Mouse (Mus musculus) kidney, embryonic 16.5 days (tissue): ENCODE results near the gene Pga5. TPM values are rescaled to one million over a fixed set of nuclear protein-coding genes. Genes with fewer than 3 reads are reported as not detected.

Source experiments
- ATAC-seq: fragments of 200-750 bp; cut with Nextera tagmentation; 2 replicates; pipeline ENCODE4 v1.8.0; 2017; ENCODE audit warnings: moderate TSS enrichment; ENCODE audit not compliant: low FRiP score, low TSS enrichment
- H3K27ac ChIP-seq: fragments of 300-500 bp; sonication (generic); 2 replicates; pipeline ENCODE4 v1.5.1; 2014; ENCODE audit warnings: low read length
- H3K27me3 ChIP-seq: fragments of 300-500 bp; sonication (generic); 2 replicates; pipeline ENCODE4 v1.6.1; 2014; ENCODE audit warnings: low read length, control low read depth, mixed read lengths; ENCODE audit not compliant: insufficient read depth
- H3K36me3 ChIP-seq: fragments of 300-500 bp; sonication (generic); 2 replicates; pipeline ENCODE4 v1.6.1; 2014; ENCODE audit warnings: low read length, control low read depth, mixed read lengths; ENCODE audit not compliant: insufficient read depth
- H3K4me1 ChIP-seq: fragments of 300-500 bp; sonication (generic); 2 replicates; pipeline ENCODE4 v1.6.1; 2014; ENCODE audit warnings: low read length, control low read depth, mixed read lengths; ENCODE audit not compliant: insufficient read depth
- H3K4me2 ChIP-seq: fragments of 300-500 bp; sonication (generic); replicated peaks from 2 replicates; pipeline ENCODE4 v1.6.1; 2014; ENCODE audit warnings: low read depth, low read length
- H3K4me3 ChIP-seq: fragments of 300-500 bp; sonication (generic); 2 replicates; pipeline ENCODE4 v1.5.1; 2014; ENCODE audit warnings: mild to moderate bottlenecking, low read length
- H3K9ac ChIP-seq: fragments of 300-500 bp; sonication (generic); replicated peaks from 2 replicates; pipeline ENCODE4 v1.6.1; 2014; ENCODE audit warnings: low read length
- H3K9me3 ChIP-seq: fragments of 300-500 bp; sonication (generic); 2 replicates; pipeline ENCODE4 v1.6.1; 2016; ENCODE audit warnings: low read length, control low read depth
- WGBS: fragments of 180-500 bp; shearing (Covaris S2); extraction: QIAGEN DNeasy Blood & Tissue Kit; methylation state at CpG from one replicate; pipeline ENCODE4 v1.1.7; 2014; 5-methylcytosine and 5-hydroxymethylcytosine counted together
- polyA plus RNA-seq: library from polyadenylated mRNA; unstranded; fragments of >200 nt; fragmentation: Nextera tagmentation; extraction: Ambion mirVana; gene quantifications from 2 replicates; pipeline ENCODE4 v1.2.1, GENCODE M21; 2015

Pga5 gene
- polyA plus RNA-seq, 1 experiment from 2014 or later, result not detected

DNA sequence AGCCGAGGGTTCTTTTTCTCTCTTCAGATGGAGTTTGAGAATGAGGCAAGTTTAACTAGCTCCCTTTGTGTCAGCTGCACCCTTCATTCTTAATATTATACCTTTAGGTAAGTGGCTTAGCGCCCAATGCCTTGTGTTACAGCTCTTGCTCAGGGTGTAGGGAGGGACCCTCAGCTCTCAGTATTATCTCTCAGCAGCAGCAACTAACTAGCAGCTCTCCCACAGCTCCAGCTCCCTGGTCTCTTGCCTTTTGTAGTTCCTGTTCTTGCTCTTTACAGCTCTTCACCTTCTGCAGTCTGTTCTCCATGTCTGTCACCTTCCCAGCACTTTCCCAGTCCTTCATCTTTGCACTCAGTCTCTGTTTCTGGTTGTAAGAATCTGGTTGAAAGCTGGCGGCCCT is 13.8 kb upstream of the Pga5 start:
- no peak overlapping the region for H3K27ac ChIP-seq

DNA sequence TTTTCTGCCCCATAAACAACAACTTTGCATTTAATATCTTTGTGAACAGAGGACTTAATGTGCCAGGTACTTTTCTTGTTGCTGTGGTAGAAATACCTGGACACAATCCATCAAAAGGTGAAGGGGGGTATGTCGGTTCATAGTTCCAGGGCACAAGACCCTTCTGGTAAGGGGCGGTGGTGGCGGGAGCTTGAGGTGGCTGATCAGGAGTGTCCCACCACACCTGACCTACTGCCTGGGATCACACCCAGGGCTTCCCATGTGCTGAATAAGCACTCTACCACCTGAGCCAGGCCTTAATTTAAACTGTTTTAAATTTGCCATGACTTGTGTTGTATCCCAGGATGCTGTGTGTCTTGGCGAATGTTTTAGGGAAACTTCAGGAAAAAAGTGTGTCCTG is 13.2 kb upstream of the Pga5 start:
- H3K36me3 ChIP-seq, result no peaks in the 10 kb centered on the region
- no peak overlapping the region for H3K4me3 ChIP-seq
- 90% methylated on average over 4 of the region's 4 CpGs for WGBS
- peaks cover 36% of the 10 kb centered on the region for H3K4me1 ChIP-seq
- H3K9ac ChIP-seq, result no peak overlapping the region
- no peaks in the 10 kb centered on the region for H3K27me3 ChIP-seq
- no peaks in the 10 kb centered on the region for H3K9me3 ChIP-seq
- ATAC-seq, result no peak
- peak overlapping the region; percentile 95; the same call in 1 of the 2 replicates for H3K27ac ChIP-seq
- no peak overlapping the region for H3K4me2 ChIP-seq

More for the DNA sequence above, 13.8 kb upstream of the Pga5 start:
- no peak overlapping the region for H3K4me2 ChIP-seq
- no peak overlapping the region for H3K9ac ChIP-seq
- H3K4me3 ChIP-seq, result no peak overlapping the region
- H3K27me3 ChIP-seq, result no peaks in the 10 kb centered on the region
- H3K9me3 ChIP-seq, result no peaks in the 10 kb centered on the region
- WGBS, result 77% methylated on average over 3 of the region's 3 CpGs
- no peak for ATAC-seq
- H3K4me1 ChIP-seq, result peaks cover 40% of the 10 kb centered on the region
- H3K36me3 ChIP-seq, result no peaks in the 10 kb centered on the region

DNA sequence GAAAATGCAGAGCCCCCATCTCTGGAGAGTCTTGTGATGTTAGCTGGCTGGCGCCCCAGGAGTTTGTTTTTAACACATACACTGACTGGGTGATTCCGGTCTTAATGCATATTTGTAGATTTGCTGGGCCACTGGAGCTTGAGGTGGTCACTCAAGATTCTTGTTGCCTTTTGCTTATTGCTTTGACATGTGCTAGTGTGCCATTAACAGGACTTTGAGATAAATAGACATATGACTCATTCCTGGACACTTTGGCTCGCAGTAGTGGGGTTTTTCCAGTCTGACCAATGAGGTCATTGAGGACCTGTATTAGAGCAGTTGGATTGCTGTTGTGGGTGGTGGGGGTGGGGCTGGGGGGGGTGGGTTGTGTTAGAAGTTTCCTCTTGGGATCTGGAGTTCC is 12.5 kb upstream of the Pga5 start:
- H3K27me3 ChIP-seq, result no peaks in the 10 kb centered on the region
- no peaks in the 10 kb centered on the region for H3K9me3 ChIP-seq
- peak overlapping the region; percentile 72; the same call in 1 of the 2 replicates for H3K4me2 ChIP-seq
- no peak overlapping the region for H3K4me3 ChIP-seq
- ATAC-seq, result no peak
- H3K9ac ChIP-seq, result no peak overlapping the region
- H3K36me3 ChIP-seq, result no peaks in the 10 kb centered on the region
- 70% methylated on average over 3 of the region's 3 CpGs for WGBS
- H3K4me1 ChIP-seq, result peaks cover 29% of the 10 kb centered on the region
- H3K27ac ChIP-seq, result peak overlapping the region; percentile 95

DNA sequence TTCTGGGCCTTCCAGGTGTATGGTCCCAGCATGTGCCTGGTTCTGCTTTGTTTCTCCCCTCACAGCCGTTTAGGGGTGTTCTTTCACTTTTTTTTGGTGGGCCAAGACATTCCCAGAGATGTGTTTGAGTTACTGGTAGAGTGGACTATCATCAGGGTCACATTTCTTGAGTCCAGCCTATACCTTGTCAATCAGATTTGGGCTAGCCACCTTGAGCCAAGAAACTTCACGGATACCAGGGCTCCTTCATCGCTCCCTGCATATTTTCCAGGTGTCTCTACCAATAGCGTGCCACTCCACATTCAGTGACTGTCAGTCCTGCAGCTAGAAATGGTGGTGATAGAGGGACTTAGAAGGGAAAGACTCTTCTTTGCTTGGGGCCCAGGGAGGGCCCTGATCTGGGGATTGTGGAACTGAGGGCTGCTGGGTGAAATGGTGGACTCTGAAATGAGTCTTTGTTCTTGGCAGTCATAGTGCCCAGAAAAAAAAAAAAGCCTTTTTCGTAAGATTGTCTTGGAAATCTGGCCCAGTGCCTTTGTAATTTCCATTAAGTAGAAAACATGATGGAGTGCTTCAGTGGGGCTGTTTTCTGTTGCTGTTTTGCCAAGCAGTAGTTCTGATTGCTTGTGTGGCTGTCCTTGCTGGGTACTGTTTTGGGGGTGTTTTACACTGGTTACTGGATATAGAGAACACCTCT is 11.7 kb upstream of the Pga5 start:
- peak overlapping the region; percentile 85 for H3K9ac ChIP-seq
- peaks cover 25% of the 10 kb centered on the region for H3K4me1 ChIP-seq
- no peaks in the 10 kb centered on the region for H3K9me3 ChIP-seq
- 45% methylated on average over 5 of the region's 5 CpGs for WGBS
- H3K4me3 ChIP-seq, result peak overlapping the region; percentile 80
- no peaks in the 10 kb centered on the region for H3K27me3 ChIP-seq
- peak overlapping the region; percentile 72 for H3K4me2 ChIP-seq
- no peak for ATAC-seq
- peak overlapping the region; percentile 95 for H3K27ac ChIP-seq
- no peaks in the 10 kb centered on the region for H3K36me3 ChIP-seq

DNA sequence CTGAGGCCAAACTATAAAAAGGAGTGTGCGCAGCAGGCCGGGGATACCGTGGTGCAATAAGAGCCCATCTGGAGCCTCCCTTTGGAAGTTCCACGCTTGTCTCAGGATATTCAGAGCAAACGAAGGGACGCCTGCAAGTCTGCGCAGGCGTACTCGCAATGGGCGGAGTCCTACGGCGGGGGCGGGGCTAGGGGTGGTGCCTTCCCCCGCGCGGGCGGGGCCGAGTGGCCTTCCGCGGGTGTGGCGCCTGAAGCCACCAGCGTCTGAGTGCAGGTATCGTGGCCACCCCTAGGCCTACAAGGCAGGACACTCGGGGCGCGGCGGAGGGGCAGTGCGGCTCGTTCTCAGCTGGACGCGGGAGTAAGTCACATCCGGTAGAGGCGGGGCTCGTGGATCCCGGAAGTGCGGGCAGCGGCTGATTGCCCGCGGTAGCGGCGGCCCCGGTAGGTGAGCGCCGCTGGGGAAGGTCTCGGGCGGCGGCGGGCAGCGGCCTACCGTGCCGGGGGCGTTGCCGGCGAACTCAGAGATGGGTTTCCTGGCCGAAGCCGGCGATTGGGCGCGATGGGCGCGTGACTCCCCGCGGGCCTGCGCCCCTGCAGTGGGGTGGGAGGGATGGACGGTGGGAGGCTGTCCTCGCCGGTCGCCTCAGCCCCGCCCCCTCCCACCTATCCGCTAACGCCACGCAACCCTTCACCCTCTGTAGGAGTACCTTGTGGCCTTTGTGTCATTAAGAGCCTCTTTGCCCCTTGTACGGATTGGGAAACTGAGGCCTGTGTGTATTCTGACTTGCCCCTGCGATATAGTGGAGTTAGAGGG is 10.9 kb upstream of the Pga5 start, which contains the start of gene Vps37c:
TSS of gene Vps37c (plus strand) at position 199 of the 816 bp plus-strand sequence.
- H3K9ac ChIP-seq, result peak within 1 kb of the TSS; percentile 85
- H3K4me2 ChIP-seq, result peak within 1 kb of the TSS; percentile 72
- ATAC-seq, result peak; percentile 93
- H3K27ac ChIP-seq, result peak within 1 kb of the TSS; percentile 95
- H3K9me3 ChIP-seq, result no peaks in the 10 kb centered on the region
- peaks cover 25% of the 10 kb centered on the region for H3K4me1 ChIP-seq
- H3K27me3 ChIP-seq, result no peaks in the 10 kb centered on the region
- no peaks in the 10 kb centered on the region for H3K36me3 ChIP-seq
- peak within 1 kb of the TSS; percentile 80 for H3K4me3 ChIP-seq
- under 1% methylated on average over 68 of the region's 74 CpGs for WGBS

DNA sequence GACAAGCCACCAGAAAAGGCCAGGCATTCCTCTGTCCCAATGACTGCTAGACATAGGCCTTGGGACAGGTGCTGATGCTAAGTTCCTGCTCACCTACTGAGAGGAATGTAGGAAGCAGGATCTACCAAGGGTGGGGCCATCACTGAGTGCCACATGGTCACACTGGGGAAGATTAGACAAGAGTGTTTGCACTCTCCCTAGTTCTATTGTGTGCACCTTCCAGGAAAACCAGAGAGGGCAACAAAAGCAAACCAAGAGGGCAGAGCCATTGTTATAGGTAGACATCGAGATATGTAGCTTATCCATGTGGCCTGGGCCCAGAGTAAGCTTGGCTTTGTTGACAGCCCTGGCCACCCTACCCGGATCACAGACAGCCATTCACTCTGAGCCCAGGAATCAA is 7.9 kb upstream of the Pga5 start:
- H3K27me3 ChIP-seq, result no peaks in the 10 kb centered on the region
- H3K36me3 ChIP-seq, result no peaks in the 10 kb centered on the region
- H3K9ac ChIP-seq, result no peak overlapping the region
- no peak overlapping the region for H3K4me3 ChIP-seq
- WGBS, result 88% methylated on average over 2 of the region's 2 CpGs
- H3K27ac ChIP-seq, result no peak overlapping the region
- H3K4me2 ChIP-seq, result no peak overlapping the region
- no peak for ATAC-seq
- no peaks in the 10 kb centered on the region for H3K9me3 ChIP-seq
- H3K4me1 ChIP-seq, result peaks cover 23% of the 10 kb centered on the region

DNA sequence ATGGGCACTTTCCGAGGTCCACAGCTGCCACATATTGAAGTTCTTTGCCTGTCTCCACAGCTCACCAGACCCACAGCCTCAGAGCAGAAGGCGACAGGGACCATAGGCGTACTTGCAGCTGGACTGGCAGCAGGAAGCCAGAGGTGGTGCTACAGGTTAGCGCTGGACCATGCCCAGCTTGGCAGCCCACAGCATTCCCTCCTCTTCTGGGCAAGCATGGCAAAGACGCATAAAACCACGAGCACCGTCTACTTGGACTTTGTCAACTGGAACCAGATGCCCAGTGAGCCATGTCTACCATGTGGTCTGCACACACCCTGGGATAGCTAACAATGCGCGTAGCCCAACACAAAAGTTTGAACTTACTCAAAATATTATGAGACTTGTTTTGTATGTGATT is 7.2 kb upstream of the Pga5 start:
- no peak for ATAC-seq
- 70% methylated on average over 9 of the region's 9 CpGs for WGBS
- H3K27me3 ChIP-seq, result no peaks in the 10 kb centered on the region
- H3K4me3 ChIP-seq, result no peak overlapping the region
- peaks cover 17% of the 10 kb centered on the region for H3K4me1 ChIP-seq
- H3K9ac ChIP-seq, result no peak overlapping the region
- no peak overlapping the region for H3K27ac ChIP-seq
- H3K4me2 ChIP-seq, result no peak overlapping the region
- no peaks in the 10 kb centered on the region for H3K9me3 ChIP-seq
- no peaks in the 10 kb centered on the region for H3K36me3 ChIP-seq

DNA sequence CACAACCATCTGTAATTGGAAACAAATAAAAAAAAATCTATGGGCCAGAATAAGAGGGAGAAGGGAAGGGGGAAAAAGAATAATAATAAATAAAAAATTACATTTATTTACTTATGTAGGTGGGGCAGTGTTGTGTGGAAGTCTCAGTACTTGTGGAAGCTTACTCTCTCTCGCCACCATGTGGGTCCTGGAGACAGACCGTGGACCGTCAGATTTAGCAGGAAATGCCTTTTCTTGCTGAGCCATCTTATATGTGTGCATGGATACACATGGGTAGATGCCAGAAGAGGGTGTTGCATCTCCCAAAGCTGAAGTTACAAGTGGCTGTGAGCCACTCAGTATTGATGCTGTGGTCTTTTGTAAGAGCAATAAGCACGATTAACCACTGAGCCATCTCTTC is 3.7 kb upstream of the Pga5 start:
- H3K36me3 ChIP-seq, result no peaks in the 10 kb centered on the region
- H3K4me3 ChIP-seq, result no peak overlapping the region
- 50% methylated on average over 4 of the region's 4 CpGs for WGBS
- H3K27me3 ChIP-seq, result no peaks in the 10 kb centered on the region
- no peak for ATAC-seq
- H3K4me2 ChIP-seq, result no peak overlapping the region
- no peaks in the 10 kb centered on the region for H3K4me1 ChIP-seq
- H3K9me3 ChIP-seq, result no peaks in the 10 kb centered on the region
- H3K27ac ChIP-seq, result no peak overlapping the region
- H3K9ac ChIP-seq, result no peak overlapping the region

DNA sequence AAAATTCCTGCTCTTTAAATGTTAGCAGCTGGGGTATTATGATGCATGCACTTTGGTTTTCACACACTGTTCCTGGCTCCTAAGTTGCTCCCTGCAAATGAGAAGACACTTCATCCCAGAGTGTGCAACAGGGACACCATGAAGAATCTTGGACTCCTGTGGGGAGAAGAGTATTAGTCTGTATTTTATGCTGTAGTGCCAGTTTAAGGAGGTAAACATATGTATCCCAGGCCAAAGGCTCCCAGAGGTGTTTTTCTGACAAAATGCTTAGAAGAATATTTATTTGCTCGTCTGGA is 849 bp upstream of the Pga5 start:
- Histone ChIP-seq H3K4me1 (no peaks in the 10 kb centered on the region), H3K27ac (no peak overlapping the region), H3K9me3 (no peaks in the 10 kb centered on the region), H3K9ac (no peak overlapping the region), H3K4me3 (no peak overlapping the region), H3K27me3 (no peaks in the 10 kb centered on the region), H3K36me3 (no peaks in the 10 kb centered on the region), H3K4me2 (no peak overlapping the region)
- no peak for ATAC-seq
- WGBS, result 77% methylated on average over 1 of the region's 1 CpGs

DNA sequence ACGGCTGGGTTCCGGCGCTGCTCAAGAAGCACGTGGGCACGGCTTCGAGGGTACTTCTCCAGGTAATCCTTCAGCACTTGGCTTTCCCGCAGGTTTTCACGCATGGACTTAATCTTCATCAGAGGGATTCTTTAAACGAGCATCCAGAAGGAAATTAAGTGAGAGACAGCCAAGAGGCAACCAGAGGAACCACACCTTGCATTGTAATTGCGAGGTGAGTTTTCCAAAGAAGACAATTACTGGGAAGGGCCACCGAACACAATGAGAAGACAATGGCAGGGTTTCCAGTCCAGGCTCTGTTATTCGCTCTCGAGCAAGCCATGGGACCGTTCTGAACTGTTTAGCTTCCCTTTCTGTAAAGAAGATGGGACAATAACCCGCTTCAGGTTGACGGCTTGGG is 1.2 kb downstream of the Pga5 start:
- no peaks in the 10 kb centered on the region for H3K27me3 ChIP-seq
- H3K27ac ChIP-seq, result no peak overlapping the region

More for the DNA sequence above, 1.2 kb downstream of the Pga5 start:
- ATAC-seq, result no peak
- 82% methylated on average over 16 of the region's 16 CpGs for WGBS
- no peak overlapping the region for H3K4me3 ChIP-seq
- no peaks in the 10 kb centered on the region for H3K9me3 ChIP-seq
- H3K4me1 ChIP-seq, result no peaks in the 10 kb centered on the region
- H3K36me3 ChIP-seq, result no peaks in the 10 kb centered on the region
- H3K9ac ChIP-seq, result no peak overlapping the region
- no peak overlapping the region for H3K4me2 ChIP-seq
